Mouse (Mus musculus) hindbrain, embryonic 14.5 days (tissue): ENCODE measurements around the gene Wfdc6b. TPM values are rescaled to one million over a fixed set of nuclear protein-coding genes. Genes with fewer than 3 reads are reported as not detected.

Source experiments
- ATAC-seq: fragments of 200-750 bp; cut with Nextera tagmentation; 2 replicates; pipeline ENCODE4 v1.8.0; 2017; ENCODE audit warnings: moderate number of reproducible peaks, mild to moderate bottlenecking, moderate TSS enrichment, moderate library complexity; ENCODE audit not compliant: low FRiP score
- DNase-seq: peaks from one replicate; pipeline ENCODE4 v3.0.0-alpha.2; 2015; ENCODE audit warnings: low spot score
- H3K27ac ChIP-seq: fragments of 300-500 bp; sonication (generic); 2 replicates; pipeline ENCODE4 v1.5.1; 2014; ENCODE audit warnings: mild to moderate bottlenecking, moderate library complexity
- H3K27me3 ChIP-seq: fragments of 300-500 bp; sonication (generic); 2 replicates; pipeline ENCODE4 v1.6.1; 2014; ENCODE audit warnings: mild to moderate bottlenecking, low read length, mixed read lengths; ENCODE audit not compliant: control insufficient read depth, insufficient read depth
- H3K36me3 ChIP-seq: fragments of 300-500 bp; sonication (generic); replicated peaks from 2 replicates; pipeline ENCODE4 v1.6.1; 2014; ENCODE audit not compliant: control insufficient read depth, insufficient read depth
- H3K4me1 ChIP-seq: fragments of 300-500 bp; sonication (generic); replicated peaks from 2 replicates; pipeline ENCODE4 v1.6.1; 2014; ENCODE audit warnings: antibody characterized with exemption, low read length, mixed read lengths; ENCODE audit not compliant: control insufficient read depth, insufficient read depth
- H3K4me2 ChIP-seq: fragments of 300-500 bp; sonication (generic); replicated peaks from 2 replicates; pipeline ENCODE4 v1.6.1; 2014; ENCODE audit warnings: mild to moderate bottlenecking, moderate library complexity
- H3K4me3 ChIP-seq: fragments of 300-500 bp; sonication (generic); replicated peaks from 2 replicates; pipeline ENCODE4 v1.5.1; 2014; ENCODE audit warnings: mild to moderate bottlenecking, low read length
- H3K9ac ChIP-seq: fragments of 300-500 bp; sonication (generic); 2 replicates; pipeline ENCODE4 v1.6.1; 2014
- H3K9me3 ChIP-seq: fragments of 300-500 bp; sonication (generic); 2 replicates; pipeline ENCODE4 v1.6.1; 2016; ENCODE audit warnings: low read length; ENCODE audit not compliant: control insufficient read depth
- WGBS: fragments of 180-500 bp; shearing (Covaris S2); extraction: QIAGEN DNeasy Blood & Tissue Kit; methylation state at CpG from one replicate; pipeline ENCODE4 v1.1.7; 2014; 5-methylcytosine and 5-hydroxymethylcytosine counted together
- polyA plus RNA-seq: library from polyadenylated mRNA; unstranded; fragments of >200 nt; fragmentation: Nextera tagmentation; extraction: Ambion mirVana; gene quantifications from 2 replicates; pipeline ENCODE4 v1.2.1, GENCODE M21; 2014

Gene Wfdc6b
- polyA plus RNA-seq, 1 experiment from 2014 or later, result not detected

GRCm38 (mm10) chr2:164603482-164603881 lies 9.8 kb upstream of the Wfdc6b start:
- Histone ChIP-seq H3K9me3 (no peaks in the 10 kb centered on the region), H3K27ac (no peak overlapping the region), H3K4me1 (no peaks in the 10 kb centered on the region), H3K36me3 (no peaks in the 10 kb centered on the region), H3K9ac (no peak overlapping the region), H3K4me3 (no peak overlapping the region), H3K27me3 (no peaks in the 10 kb centered on the region), H3K4me2 (no peak overlapping the region)
- ATAC-seq, result no peak
- WGBS, result 94% methylated on average over 3 of the region's 3 CpGs
- DNase-seq, result no peak

DNA sequence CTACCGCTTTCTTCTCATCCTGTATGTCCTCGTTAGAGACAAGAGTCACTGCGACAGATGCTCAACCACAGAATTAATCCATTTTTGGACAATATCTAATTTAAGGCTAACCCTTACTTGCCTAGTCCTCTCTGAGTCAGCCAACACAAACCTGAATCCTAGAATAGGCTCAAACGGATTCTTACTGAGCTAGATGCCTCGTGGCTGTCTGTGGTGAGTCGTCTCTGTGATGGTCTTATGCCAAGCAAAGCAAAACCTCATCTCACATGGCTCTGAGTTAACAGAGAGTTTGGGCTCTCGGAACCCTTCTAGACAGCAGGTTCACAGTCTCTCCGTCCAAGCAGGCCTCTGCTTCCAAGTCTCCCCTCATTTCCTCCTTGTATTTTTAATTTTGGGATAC lies 8.9 kb upstream of the Wfdc6b start:
- H3K9me3 ChIP-seq, result no peaks in the 10 kb centered on the region
- WGBS, result 94% methylated on average over 8 of the region's 8 CpGs

DNA sequence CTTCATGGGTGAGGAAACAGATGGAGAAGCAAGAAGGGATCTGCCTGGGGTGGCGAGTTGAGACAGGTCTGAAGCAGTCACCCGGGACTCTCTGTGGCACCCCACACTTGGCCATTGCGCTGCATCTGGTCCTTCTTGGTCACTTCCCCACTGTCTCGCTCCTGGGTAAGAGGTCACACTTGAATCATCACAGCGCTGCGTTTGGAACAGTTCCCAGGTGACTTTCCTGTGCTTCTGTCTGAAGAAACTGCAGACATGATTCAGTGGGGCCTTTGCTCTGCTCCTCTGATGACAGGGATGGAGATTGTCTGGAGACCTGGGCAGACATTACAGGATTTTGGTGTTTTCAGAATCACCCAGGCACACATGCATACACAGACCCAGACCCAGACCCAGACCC lies 4.5 kb upstream of the Wfdc6b start:
- Histone ChIP-seq H3K9ac (no peak overlapping the region), H3K9me3 (no peaks in the 10 kb centered on the region), H3K4me1 (no peaks in the 10 kb centered on the region), H3K36me3 (no peaks in the 10 kb centered on the region), H3K4me2 (no peak overlapping the region), H3K4me3 (no peak overlapping the region), H3K27me3 (no peaks in the 10 kb centered on the region), H3K27ac (no peak overlapping the region)
- DNase-seq (no peak), ATAC-seq (no peak)
- WGBS, result 85% methylated on average over 6 of the region's 6 CpGs

More for the DNA sequence above, 8.9 kb upstream of the Wfdc6b start:
- H3K36me3 ChIP-seq, result no peaks in the 10 kb centered on the region
- no peak for DNase-seq
- H3K4me1 ChIP-seq, result no peaks in the 10 kb centered on the region
- no peak overlapping the region for H3K4me3 ChIP-seq
- no peak for ATAC-seq
- H3K27ac ChIP-seq, result no peak overlapping the region
- no peak overlapping the region for H3K4me2 ChIP-seq
- H3K9ac ChIP-seq, result no peak overlapping the region
- H3K27me3 ChIP-seq, result no peaks in the 10 kb centered on the region

DNA sequence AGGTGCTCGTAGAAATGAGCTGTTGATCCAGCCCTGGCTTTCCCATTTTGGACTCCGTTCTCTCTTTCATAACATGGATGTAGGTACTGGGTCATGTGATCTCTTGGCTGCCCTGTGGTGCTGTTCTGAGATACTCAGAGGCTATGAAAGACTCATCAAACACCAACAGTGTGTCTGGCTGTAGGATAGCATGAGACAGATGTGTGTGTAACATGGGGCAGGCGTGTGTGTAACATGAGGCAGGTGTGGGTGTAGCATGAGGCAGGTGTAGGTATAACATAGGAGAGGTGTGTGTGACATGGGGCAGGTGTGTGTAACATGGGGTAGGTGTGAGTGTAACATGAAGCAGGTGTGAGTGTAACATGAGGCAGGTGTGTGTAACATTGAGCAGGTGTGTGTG lies 2.1 kb downstream of the Wfdc6b start:
- no peak overlapping the region for H3K9ac ChIP-seq
- ATAC-seq, result no peak

DNA sequence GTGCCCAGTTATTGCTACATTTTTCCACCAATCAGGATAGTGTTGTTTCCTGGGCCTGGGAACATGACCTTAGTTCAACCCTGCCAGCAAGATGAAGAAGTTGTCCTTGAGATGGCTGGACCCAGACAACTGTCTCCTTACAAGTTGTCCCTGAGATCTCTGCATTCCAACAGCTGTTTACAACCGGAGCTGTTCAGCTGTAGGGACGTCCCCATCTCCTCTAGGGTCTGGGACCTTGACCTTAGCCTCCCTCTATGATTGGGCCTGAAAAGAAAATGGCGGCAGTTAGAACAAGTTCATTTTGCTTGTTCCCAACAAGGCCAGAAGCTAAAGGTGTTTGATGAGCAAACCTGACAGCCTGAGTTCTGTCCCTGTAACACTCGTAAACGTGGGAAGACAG lies 5.7 kb downstream of the Wfdc6b start:
- Histone ChIP-seq H3K36me3 (no peaks in the 10 kb centered on the region), H3K27ac (no peak overlapping the region), H3K9me3 (no peaks in the 10 kb centered on the region), H3K9ac (no peak overlapping the region), H3K27me3 (no peaks in the 10 kb centered on the region), H3K4me3 (no peak overlapping the region), H3K4me2 (no peak overlapping the region), H3K4me1 (no peaks in the 10 kb centered on the region)
- DNase-seq, result no peak
- ATAC-seq, result no peak
- WGBS, result 85% methylated on average over 5 of the region's 5 CpGs

More for the DNA sequence above, 2.1 kb downstream of the Wfdc6b start:
- Histone ChIP-seq H3K36me3 (no peaks in the 10 kb centered on the region), H3K27ac (no peak overlapping the region), H3K4me3 (no peak overlapping the region), H3K27me3 (no peaks in the 10 kb centered on the region), H3K4me1 (no peaks in the 10 kb centered on the region), H3K4me2 (no peak overlapping the region), H3K9me3 (no peaks in the 10 kb centered on the region)
- 93% methylated on average over 3 of the region's 3 CpGs for WGBS
- no peak for DNase-seq

- Histone ChIP-seq H3K9ac (no peak overlapping the region), H3K4me3 (no peak overlapping the region)
- ATAC-seq, result no peak
Observed at GRCm38 (mm10) chr2:164621775-164622174, 8.5 kb downstream of the Wfdc6b start.

GRCm38 (mm10) chr2:164635266-164635665 lies 21.9 kb downstream of the Wfdc6b start:
- Histone ChIP-seq H3K4me1 (no peaks in the 10 kb centered on the region), H3K27ac (no peak overlapping the region), H3K9me3 (no peaks in the 10 kb centered on the region), H3K4me3 (no peak overlapping the region), H3K9ac (no peak overlapping the region), H3K4me2 (no peak overlapping the region), H3K27me3 (no peaks in the 10 kb centered on the region), H3K36me3 (no peaks in the 10 kb centered on the region)
- DNase-seq (no peak), ATAC-seq (no peak)
- 84% methylated on average over 9 of the region's 9 CpGs for WGBS

More at GRCm38 (mm10) chr2:164621775-164622174, 8.5 kb downstream of the Wfdc6b start:
- no peaks in the 10 kb centered on the region for H3K27me3 ChIP-seq
- DNase-seq, result no peak
- no peaks in the 10 kb centered on the region for H3K36me3 ChIP-seq
- 80% methylated on average over 4 of the region's 4 CpGs for WGBS
- no peak overlapping the region for H3K4me2 ChIP-seq
- H3K4me1 ChIP-seq, result no peaks in the 10 kb centered on the region
- H3K9me3 ChIP-seq, result no peaks in the 10 kb centered on the region
- no peak overlapping the region for H3K27ac ChIP-seq

DNA sequence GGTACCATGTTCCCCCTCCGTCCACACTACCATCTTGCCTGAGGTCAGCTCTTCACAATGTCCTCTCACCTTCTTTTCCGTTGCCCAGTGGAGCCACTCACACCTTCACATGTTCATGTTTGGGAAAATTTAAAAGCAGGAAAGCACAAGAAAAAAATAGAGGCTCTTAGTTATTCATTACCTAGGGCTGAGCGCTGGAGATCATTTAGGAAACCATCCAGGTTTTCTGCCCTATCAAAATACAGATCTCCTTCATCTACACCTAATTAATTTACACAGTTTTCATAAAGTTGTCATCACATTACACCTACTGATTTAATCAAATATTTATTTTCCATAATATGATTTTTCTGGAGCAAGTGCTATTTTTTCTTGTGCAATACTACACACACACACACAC lies 25.4 kb downstream of the Wfdc6b start, which contains the start of gene Wfdc16:
Wfdc16 (minus strand) TSS at position 101 of the 400 bp plus-strand sequence.
- no peak within 1 kb of the TSS for H3K4me3 ChIP-seq
- DNase-seq (no peak), ATAC-seq (no peak)
- no peak within 1 kb of the TSS for H3K27ac ChIP-seq
- H3K9me3 ChIP-seq, result no peaks in the 10 kb centered on the region
- no peaks in the 10 kb centered on the region for H3K27me3 ChIP-seq
- no peak within 1 kb of the TSS for H3K9ac ChIP-seq
- H3K36me3 ChIP-seq, result no peaks in the 10 kb centered on the region
- H3K4me1 ChIP-seq, result no peaks in the 10 kb centered on the region
- H3K4me2 ChIP-seq, result no peak within 1 kb of the TSS
- WGBS, result 89% methylated on average over 3 of the region's 3 CpGs

DNA sequence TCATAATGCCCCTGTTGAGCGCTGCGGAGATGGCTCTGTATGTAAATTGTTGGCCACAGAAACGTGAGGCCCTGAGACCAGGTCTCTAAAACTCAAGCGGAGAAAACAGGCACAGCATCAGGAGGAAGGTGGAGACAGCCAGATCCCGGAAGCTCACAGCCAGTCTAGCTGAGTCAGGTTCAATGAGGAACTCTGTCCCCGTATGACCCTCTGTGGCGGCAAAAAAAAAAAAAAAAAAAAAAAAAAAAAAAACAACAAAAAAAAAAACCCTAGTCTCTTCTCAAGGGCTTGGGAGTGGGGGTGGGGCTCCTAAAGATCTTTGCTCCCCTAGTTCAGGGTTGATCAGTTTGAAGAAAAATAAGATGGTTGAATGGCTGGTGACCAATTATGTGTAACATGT lies 27.8 kb downstream of the Wfdc6b start:
- no peak overlapping the region for H3K4me3 ChIP-seq
- H3K4me1 ChIP-seq, result no peaks in the 10 kb centered on the region
- no peaks in the 10 kb centered on the region for H3K27me3 ChIP-seq
- H3K36me3 ChIP-seq, result no peaks in the 10 kb centered on the region
- no peak overlapping the region for H3K9ac ChIP-seq
- ATAC-seq, result no peak
- H3K9me3 ChIP-seq, result no peaks in the 10 kb centered on the region
- DNase-seq, result no peak
- no peak overlapping the region for H3K27ac ChIP-seq
- no peak overlapping the region for H3K4me2 ChIP-seq
- WGBS, result 68% methylated on average over 7 of the region's 7 CpGs
